Mouse (Mus musculus) midbrain, embryonic 10.5 days (tissue): ENCODE results near the gene Galnt6. TPM values are rescaled to one million over a fixed set of nuclear protein-coding genes. Genes with fewer than 3 reads are reported as not detected.

ENCODE experiments used
- DNase-seq: peaks from one replicate; pipeline ENCODE4 v3.0.0-alpha.2; 2017; ENCODE audit warnings: low spot score
- H3K27ac ChIP-seq: fragments of 300-500 bp; sonication (generic); replicated peaks from 2 replicates; pipeline ENCODE4 v1.5.1; 2016; ENCODE audit warnings: mild to moderate bottlenecking
- H3K27me3 ChIP-seq: fragments of 300-500 bp; sonication (generic); 2 replicates; pipeline ENCODE4 v1.6.1; 2016; ENCODE audit warnings: low read depth, mild to moderate bottlenecking; ENCODE audit not compliant: poor library complexity, severe bottlenecking
- H3K36me3 ChIP-seq: fragments of 300-500 bp; sonication (generic); 2 replicates; pipeline ENCODE4 v1.6.1; 2016; ENCODE audit warnings: mild to moderate bottlenecking, moderate library complexity
- H3K4me1 ChIP-seq: fragments of 300-500 bp; sonication (generic); 2 replicates; pipeline ENCODE4 v1.6.1; 2016
- H3K4me3 ChIP-seq: fragments of 300-500 bp; sonication (generic); 2 replicates; pipeline ENCODE4 v1.5.1; 2016; ENCODE audit warnings: mild to moderate bottlenecking, moderate library complexity
- H3K9me3 ChIP-seq: fragments of 300-500 bp; sonication (generic); replicated peaks from 2 replicates; pipeline ENCODE4 v1.6.1; 2016; ENCODE audit warnings: mild to moderate bottlenecking
- WGBS: fragments of 180-500 bp; shearing (Covaris S2); methylation state at CpG from one replicate; pipeline ENCODE4 v1.1.7; 2016; 5-methylcytosine and 5-hydroxymethylcytosine counted together
- polyA plus RNA-seq: library from polyadenylated mRNA; unstranded; fragments of >200 nt; fragmentation: Nextera tagmentation; extraction: Ambion mirVana; gene quantifications from 2 replicates; pipeline ENCODE4 v1.2.1, GENCODE M21; 2016

Gene Galnt6
- polyA plus RNA-seq, 1 experiment from 2014 or later: 0.07 TPM

DNA sequence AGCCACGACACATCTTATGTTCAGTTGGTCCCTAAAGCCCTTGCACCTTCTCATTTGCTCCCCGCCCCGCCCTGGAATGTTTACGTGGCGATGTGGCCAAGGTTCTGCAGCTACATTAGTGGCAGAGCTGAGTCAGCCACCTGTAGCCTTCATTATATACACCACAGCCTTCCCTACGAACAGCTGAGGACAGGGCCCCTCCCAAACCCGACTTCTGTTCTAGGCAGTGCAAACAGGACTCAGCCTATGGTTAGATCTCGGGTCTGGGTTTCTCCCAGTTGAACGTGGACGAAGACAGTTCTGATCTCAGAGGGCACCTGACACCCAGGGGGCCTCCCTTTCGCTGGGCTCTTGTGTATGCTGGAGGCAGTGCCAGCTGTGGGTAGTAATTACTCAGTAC is 1.3 kb downstream of the Galnt6 start:
- 86% methylated on average over 11 of the region's 11 CpGs for WGBS
- Histone ChIP-seq H3K36me3 (no peaks in the 10 kb centered on the region), H3K4me1 (peaks cover 14% of the 10 kb centered on the region), H3K27ac (no peak overlapping the region), H3K4me3 (no peak overlapping the region), H3K9me3 (no peaks in the 10 kb centered on the region), H3K27me3 (peaks cover 67% of the 10 kb centered on the region)
- no peak for DNase-seq

DNA sequence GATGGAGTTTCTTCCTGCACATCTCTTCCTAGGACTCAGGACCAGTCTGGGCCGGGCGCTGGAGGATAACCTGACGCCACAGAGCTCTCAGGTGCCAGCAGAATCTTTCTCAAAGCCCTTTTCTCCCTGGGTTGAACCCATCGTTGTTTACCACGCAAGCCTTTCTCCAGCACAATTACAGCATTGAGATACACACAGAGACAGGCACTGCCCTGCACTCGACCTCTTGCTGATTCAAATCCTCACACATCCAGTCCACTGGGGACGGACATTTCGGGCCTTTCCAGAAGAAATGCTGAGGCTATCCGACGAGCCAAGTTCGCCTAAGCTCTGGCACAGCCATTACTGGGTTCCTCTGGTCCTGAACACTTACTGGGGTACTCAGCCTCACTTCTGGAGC is 2.5 kb downstream of the Galnt6 start:
- H3K4me3 ChIP-seq: no peak overlapping the region
- peaks cover 14% of the 10 kb centered on the region for H3K4me1 ChIP-seq
- H3K9me3 ChIP-seq: no peaks in the 10 kb centered on the region
- H3K27ac ChIP-seq: no peak overlapping the region
- H3K36me3 ChIP-seq: no peaks in the 10 kb centered on the region
- H3K27me3 ChIP-seq: peaks cover 60% of the 10 kb centered on the region
- DNase-seq: no peak
- 89% methylated on average over 11 of the region's 11 CpGs for WGBS

DNA sequence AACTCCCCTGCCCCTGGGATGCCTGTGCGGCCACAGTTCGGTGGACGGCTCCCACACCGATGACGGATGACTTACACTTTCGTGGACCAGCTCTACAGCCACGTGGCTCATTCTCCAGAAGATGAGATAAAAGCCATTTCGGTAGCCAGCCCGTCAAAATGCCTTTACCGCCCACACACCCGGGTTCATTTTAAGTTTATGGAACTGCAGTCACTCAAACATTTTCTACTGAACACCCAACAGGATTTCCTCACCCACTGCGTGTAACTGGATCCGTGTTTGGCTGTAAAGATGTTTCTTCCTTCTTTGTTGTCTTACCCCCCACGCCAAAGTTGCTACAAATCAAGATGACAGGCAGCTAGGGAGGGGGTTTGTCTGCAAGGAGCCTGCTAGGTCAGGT is 5.7 kb downstream of the Galnt6 start:
- peaks cover 1% of the 10 kb centered on the region for H3K4me1 ChIP-seq
- H3K9me3 ChIP-seq: no peaks in the 10 kb centered on the region
- 86% methylated on average over 14 of the region's 14 CpGs for WGBS
- no peaks in the 10 kb centered on the region for H3K36me3 ChIP-seq
- H3K27me3 ChIP-seq: peaks cover 28% of the 10 kb centered on the region
- DNase-seq: no peak
- no peak overlapping the region for H3K4me3 ChIP-seq
- H3K27ac ChIP-seq: no peak overlapping the region

DNA sequence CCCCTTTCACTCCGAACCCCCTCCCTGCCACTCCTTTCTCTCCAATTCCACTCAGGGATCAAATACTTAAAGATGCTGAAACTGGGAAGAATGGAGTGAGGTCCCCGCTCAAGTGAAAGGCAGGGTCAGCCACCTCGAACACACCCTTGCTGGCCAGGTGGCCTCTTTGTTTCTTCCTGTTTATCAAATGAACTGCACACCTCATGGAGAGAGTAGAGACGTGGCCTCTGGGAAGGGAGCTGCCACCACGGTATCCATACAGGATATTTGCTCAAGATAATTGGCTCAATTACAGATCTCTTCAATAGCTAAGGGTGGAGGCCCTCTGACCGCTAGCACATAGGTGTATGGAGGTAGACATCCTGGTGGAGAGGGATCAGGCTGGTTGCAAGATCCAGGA is 6.6 kb downstream of the Galnt6 start:
- no peak overlapping the region for H3K27ac ChIP-seq
- no peak overlapping the region for H3K4me3 ChIP-seq
- H3K4me1 ChIP-seq: no peaks in the 10 kb centered on the region
- H3K27me3 ChIP-seq: peaks cover 19% of the 10 kb centered on the region
- H3K9me3 ChIP-seq: no peaks in the 10 kb centered on the region
- 80% methylated on average over 6 of the region's 6 CpGs for WGBS
- no peak for DNase-seq
- H3K36me3 ChIP-seq: no peaks in the 10 kb centered on the region

DNA sequence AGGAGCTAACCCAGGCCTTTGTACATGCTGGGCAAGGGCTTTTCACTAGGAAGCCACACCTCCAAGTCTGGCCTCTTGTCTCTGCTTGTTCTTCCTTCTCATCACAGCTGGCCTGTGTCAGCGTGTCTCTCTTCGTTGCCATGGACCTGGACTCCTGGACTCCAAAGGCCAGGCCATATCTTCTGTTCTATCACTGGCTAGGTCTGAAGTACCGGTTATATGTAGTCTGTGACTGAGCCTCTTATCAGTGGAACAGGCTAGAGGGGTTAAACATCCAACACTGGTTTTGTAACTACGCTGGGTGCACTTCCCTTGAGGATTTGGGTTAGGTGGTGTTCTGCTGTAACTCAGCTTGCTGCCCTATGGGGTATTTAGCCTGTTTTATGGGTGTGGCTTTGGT is 7.2 kb downstream of the Galnt6 start:
- no peak overlapping the region for H3K27ac ChIP-seq
- WGBS: 67% methylated on average over 4 of the region's 4 CpGs
- peaks cover 13% of the 10 kb centered on the region for H3K27me3 ChIP-seq
- H3K9me3 ChIP-seq: no peaks in the 10 kb centered on the region
- H3K4me1 ChIP-seq: no peaks in the 10 kb centered on the region
- DNase-seq: no peak
- no peak overlapping the region for H3K4me3 ChIP-seq
- no peaks in the 10 kb centered on the region for H3K36me3 ChIP-seq

DNA sequence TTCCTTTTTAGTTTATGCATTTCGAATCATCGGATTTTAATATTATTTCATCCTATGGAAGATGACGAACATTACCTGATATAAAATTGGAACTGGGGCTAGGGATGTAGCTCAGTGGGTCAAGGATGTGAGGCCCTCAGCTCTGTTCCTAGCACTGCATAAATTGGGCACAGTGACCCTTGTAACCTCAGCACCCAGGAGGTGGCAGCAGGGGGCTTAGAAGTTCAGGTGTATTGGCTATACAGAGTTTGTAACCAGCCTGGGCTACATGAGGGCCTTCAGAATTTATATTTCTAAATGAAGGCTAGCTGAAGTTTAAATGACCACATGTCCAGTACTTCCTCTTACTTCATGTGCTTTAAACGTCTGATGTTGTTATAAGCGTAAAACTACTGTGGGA is 7.7 kb downstream of the Galnt6 start:
- H3K9me3 ChIP-seq: no peaks in the 10 kb centered on the region
- H3K27me3 ChIP-seq: peaks cover 8% of the 10 kb centered on the region; the same call in 1 of the 2 replicates
- no peaks in the 10 kb centered on the region for H3K36me3 ChIP-seq
- no peak overlapping the region for H3K27ac ChIP-seq
- DNase-seq: no peak
- 93% methylated on average over 5 of the region's 5 CpGs for WGBS
- H3K4me1 ChIP-seq: no peaks in the 10 kb centered on the region
- H3K4me3 ChIP-seq: no peak overlapping the region

DNA sequence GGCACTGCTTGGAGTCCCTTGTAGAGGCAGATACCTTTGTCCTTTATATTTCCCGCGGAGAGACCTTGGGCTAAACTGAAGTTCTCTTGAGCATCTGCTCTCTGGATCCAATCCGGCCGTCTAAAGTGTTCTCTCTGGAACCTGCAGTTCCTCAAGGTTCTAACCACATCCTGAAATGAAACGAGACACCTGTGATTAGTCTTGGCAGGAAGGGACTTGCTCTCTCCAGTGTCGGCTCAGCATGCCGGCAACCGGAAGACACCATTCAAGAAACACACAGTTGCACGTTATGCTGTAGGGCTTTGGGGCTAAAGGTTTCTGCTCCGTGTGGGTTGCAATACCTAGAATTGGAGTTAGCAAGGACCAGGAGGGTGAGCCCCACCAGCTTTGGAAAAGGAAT is 9.1 kb downstream of the Galnt6 start:
- Histone ChIP-seq H3K4me3 (no peak overlapping the region), H3K27ac (no peak overlapping the region), H3K36me3 (no peaks in the 10 kb centered on the region), H3K9me3 (no peaks in the 10 kb centered on the region), H3K27me3 (peaks cover 8% of the 10 kb centered on the region; the same call in 1 of the 2 replicates), H3K4me1 (peaks cover 11% of the 10 kb centered on the region)
- WGBS: 94% methylated on average over 10 of the region's 10 CpGs
- DNase-seq: no peak

DNA sequence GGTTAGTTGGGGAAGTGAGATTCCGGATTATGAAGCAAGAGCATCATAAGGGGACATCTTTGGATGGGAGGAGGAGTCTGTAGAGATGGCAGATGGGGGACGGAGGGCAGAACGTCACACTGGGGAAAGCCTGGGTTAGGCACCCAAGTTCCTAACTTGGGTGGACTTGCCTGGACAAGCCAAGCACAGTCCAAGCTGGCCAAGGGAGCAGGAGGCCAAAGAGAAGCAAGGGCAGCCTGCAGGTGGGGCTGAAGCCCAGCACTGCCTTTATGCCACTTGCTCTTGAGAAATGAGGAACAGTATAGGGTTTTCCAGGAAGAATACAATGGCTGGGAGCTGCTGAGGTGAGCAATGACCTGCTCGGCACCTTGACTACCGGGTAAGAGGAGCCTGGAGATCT is 10.0 kb downstream of the Galnt6 start:
- Histone ChIP-seq H3K27me3 (peaks cover 8% of the 10 kb centered on the region; the same call in 1 of the 2 replicates), H3K4me1 (peaks cover 11% of the 10 kb centered on the region), H3K27ac (no peak overlapping the region), H3K36me3 (no peaks in the 10 kb centered on the region), H3K4me3 (no peak overlapping the region), H3K9me3 (no peaks in the 10 kb centered on the region)
- no peak for DNase-seq
- 93% methylated on average over 5 of the region's 5 CpGs for WGBS

DNA sequence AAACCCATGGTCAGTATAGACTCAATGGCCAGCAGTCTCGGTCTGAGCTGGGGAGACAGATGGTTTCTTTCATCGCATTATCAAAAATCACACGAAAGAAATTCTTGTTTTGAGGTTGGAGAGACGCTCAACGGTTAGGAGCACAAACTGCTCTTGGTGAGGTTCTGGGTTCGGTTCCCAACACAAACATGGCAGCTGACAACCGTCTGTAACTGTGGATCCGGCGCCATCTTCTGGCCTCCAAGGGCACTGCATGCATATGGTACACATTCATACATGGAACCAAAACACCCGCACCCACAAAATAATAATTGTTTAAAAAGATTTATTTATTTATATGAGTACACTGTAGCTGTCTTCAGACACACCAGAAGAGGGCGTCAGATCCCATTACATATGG is 10.6 kb downstream of the Galnt6 start:
- 83% methylated on average over 11 of the region's 11 CpGs for WGBS
- no peak overlapping the region for H3K4me3 ChIP-seq
- H3K27me3 ChIP-seq: peaks cover 8% of the 10 kb centered on the region; the same call in 1 of the 2 replicates
- peaks cover 11% of the 10 kb centered on the region for H3K4me1 ChIP-seq
- H3K9me3 ChIP-seq: no peaks in the 10 kb centered on the region
- no peak overlapping the region for H3K27ac ChIP-seq
- DNase-seq: no peak
- H3K36me3 ChIP-seq: no peaks in the 10 kb centered on the region

DNA sequence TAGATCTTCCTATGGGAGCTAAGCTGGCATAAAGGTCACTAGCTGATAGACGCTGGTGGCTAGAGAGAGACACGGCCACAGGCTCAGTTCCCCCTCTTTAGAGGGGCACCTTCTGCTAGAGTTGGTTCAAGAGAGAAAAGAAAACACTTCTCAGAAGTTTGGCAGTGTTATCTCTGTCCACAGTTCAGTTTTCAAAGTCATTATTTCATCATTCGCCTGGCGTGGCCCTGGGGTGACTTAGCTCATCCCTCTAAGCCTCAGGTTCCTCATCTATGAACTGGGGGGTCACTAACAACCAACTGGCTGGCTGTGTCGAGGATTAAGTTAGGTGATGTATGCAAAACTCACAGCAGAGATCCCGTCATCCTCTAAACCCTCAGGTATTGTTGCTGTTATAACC is 11.2 kb downstream of the Galnt6 start:
- no peak for DNase-seq
- Histone ChIP-seq H3K27me3 (peaks cover 5% of the 10 kb centered on the region; the same call in 1 of the 2 replicates), H3K9me3 (no peaks in the 10 kb centered on the region), H3K4me1 (peaks cover 11% of the 10 kb centered on the region), H3K4me3 (no peak overlapping the region), H3K27ac (no peak overlapping the region), H3K36me3 (no peaks in the 10 kb centered on the region)
- WGBS: 86% methylated on average over 6 of the region's 6 CpGs

DNA sequence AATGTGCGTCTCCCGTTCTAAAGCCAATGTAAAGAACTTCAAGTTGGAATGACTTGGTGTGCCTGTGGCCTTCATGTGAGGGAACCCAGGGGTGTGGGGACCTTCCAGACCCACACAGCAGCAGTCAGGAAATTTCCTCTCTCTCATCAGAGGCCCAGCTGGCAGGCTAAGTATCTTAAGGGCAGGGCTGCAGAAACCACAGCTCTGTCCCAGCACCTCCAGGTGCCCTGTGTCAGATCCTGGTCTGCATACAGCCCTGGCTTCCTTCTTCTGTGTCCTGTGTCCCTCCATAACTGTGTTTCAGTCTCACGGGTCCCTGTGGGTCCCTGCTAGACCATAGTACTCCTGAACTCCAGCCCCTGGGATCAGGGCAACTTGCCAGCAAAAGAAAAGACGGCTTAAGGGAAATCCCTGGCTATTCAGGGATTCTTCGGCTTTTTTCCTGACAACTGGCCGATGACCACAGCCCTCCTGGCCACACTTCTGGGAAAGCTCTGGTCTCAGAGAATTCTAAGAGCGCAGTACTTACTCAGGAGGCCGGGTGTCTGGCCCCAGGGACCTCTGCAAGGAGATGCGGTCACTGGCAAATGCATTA is 13.7 kb downstream of the Galnt6 start:
- Histone ChIP-seq H3K9me3 (no peaks in the 10 kb centered on the region), H3K36me3 (no peaks in the 10 kb centered on the region), H3K27me3 (no peaks in the 10 kb centered on the region), H3K27ac (peak overlapping the region; percentile 39), H3K4me3 (no peak overlapping the region), H3K4me1 (peaks cover 14% of the 10 kb centered on the region)
- no peak for DNase-seq
- 49% methylated on average over 9 of the region's 9 CpGs for WGBS

DNA sequence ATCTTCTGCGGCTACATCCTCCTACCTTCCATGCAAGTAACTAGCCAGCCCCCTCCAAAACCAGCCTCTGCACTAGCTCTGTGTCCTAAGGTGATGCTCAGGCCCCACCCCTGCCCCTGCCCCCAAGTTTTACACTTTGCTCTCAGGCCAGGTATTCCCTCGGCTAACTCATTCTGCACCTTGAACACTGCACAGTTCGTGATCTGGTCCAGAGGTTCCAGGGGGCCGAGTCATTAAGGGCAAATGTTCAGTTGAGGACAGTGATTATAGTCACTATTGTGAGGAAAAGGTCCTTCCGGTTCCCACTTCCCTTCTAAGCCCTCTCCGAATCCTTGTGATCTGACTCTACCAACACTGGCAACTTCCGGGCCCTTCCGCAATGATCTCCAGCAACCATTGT is 14.7 kb downstream of the Galnt6 start:
- Histone ChIP-seq H3K9me3 (no peaks in the 10 kb centered on the region), H3K4me1 (peaks cover 14% of the 10 kb centered on the region)
- 92% methylated on average over 8 of the region's 8 CpGs for WGBS

DNA sequence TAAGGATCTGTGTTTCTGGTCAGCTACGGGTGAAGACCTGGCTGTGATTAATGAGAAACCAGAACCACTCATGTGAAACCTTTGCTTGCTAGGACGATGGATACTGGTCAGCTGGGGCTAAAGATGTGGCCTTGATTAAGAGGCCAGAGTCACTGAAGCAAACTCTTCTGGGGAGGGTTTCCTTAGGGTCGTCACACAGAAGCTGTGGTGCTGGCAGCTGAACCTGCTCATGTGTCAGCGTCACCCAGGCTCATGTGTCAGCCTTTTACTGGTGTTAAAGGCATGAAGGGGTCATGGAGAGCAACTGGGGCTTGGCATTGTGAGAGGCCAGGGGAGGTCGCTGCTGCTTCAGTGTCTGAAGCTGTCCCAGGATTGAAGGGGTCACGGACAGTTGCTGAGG is 18.3 kb downstream of the Galnt6 start:
- WGBS: 74% methylated on average over 6 of the region's 6 CpGs
- H3K4me1 ChIP-seq: peaks cover 11% of the 10 kb centered on the region
- no peak for DNase-seq
- H3K4me3 ChIP-seq: no peak overlapping the region
- H3K27ac ChIP-seq: no peak overlapping the region
- no peaks in the 10 kb centered on the region for H3K27me3 ChIP-seq
- H3K9me3 ChIP-seq: no peaks in the 10 kb centered on the region
- H3K36me3 ChIP-seq: no peaks in the 10 kb centered on the region

More for the DNA sequence above, 14.7 kb downstream of the Galnt6 start:
- DNase-seq: no peak
- H3K4me3 ChIP-seq: no peak overlapping the region
- no peaks in the 10 kb centered on the region for H3K27me3 ChIP-seq
- H3K27ac ChIP-seq: no peak overlapping the region
- H3K36me3 ChIP-seq: no peaks in the 10 kb centered on the region
